23 mouse cellular contexts compared by ENCODE assay signal in the genomic region with DNA sequence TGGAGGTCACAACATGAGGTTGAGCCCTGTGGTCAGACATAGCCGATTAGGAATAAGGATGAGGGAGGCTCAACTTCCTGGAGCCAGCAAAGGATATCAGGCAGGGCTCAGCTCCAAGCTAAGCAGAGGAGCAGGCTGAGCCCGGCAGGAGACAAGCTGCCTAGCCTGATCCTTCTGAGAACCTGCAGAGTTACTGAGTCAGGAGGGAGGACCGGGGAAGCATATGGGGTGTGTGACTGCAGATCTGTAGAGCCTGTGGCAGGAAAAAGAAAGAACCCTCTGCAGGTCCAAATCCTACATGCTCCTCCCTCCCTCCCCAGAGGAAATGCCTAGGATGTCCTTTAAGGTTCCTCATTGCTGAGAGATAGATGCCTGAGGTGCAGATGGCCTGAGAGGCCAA.
DNase-seq lines count a peak whose midpoint lies in the region; ATAC-seq and TF ChIP-seq lines count a peak whose summit lies in the region.
"Had no signal": no experiment of that assay in that cellular context is flagged by ENCODE, and none has a peak within 500 bp of the region (broad histone marks: within the 10 kb centered on the region; RNA-seq: fewer than 3 reads in every experiment).

No protein-coding gene starts in this region.

- POLR2A ChIA-PET in Patski (lab: Charles Lee) = no interaction called here

- DNase-seq in heart, adult 11 months = peak; percentile 88
- DNase-seq in heart, postnatal 25 days (ENCODE audit: low spot score) = no peak
- DNase-seq in Patski (ENCODE audit: low read depth, low spot score) = no peak
- peak; percentile 61 for DNase-seq in brain, adult 2 months (ENCODE audit: low read depth, low spot score)
- peak; percentile 51 to 60 for DNase-seq in cerebellum, postnatal 25 days
- DNase-seq: adrenal gland, adult 2 months; adrenal gland, postnatal 36 days; B cell, adult 2 months; gastrocnemius, adult 2 months; gastrocnemius, postnatal 36 days; heart, postnatal 10 days; kidney, adult 2 months; kidney, postnatal 4 days; liver; lung, adult 2 months; lung, postnatal 10 days; right cerebral cortex, postnatal 4 days; thymus, postnatal 4 days had no signal

- intact Hi-C loops in heart, postnatal 25 days (cut with DNase I) = loop anchor here (2.0 to 10.0 kb wide), 2 partner anchors 146 to 268 kb away; partner anchors contain the start of gene Tmed3

- CTCF ChIA-PET in Patski (lab: Charles Lee) = no interaction called here

- no peak for TF ChIP-seq CTCF in Patski (IDR thresholded peaks at IDR 0.05)

- peak; percentile 7 for ATAC-seq in Patski
- ATAC-seq in granulocyte monocyte progenitor cell, adult 5-6 weeks (replicated peaks; ENCODE audit: poor library complexity, severe bottlenecking) = no peak
- ATAC-seq: activated CD4-positive, CD25-positive, alpha-beta regulatory T cell, adult 4 months; forebrain, embryonic 13.5 days; midbrain, embryonic 16.5 days had no signal

- peaks cover 8% of the 10 kb centered on the region for H3K27me3 ChIP-seq in Patski
- H3K27me3 ChIP-seq: forebrain, embryonic 13.5 days; hindbrain, embryonic 15.5 days had no signal

- in situ Hi-C loops in Patski (cut with MboI; ENCODE audit: low pct_unique_long_range_greater_than_20kb) = no loop called here

Comparison
In these comparisons a context has a peak if more than half of its experiments do, and no peak if none do; other contexts are left out.
1. DNase-seq: peak in heart, adult 11 months (single experiment), brain, adult 2 months (single experiment) and cerebellum, postnatal 25 days (2 of 2); none in heart, postnatal 25 days (single experiment) and Patski (single experiment).